Mouse (Mus musculus) layer of hippocampus, postnatal 25 days (tissue): ENCODE measurements around the gene Unc119. TPM values are rescaled to one million over a fixed set of nuclear protein-coding genes. Genes with fewer than 3 reads are reported as not detected.

Experiments
- DNase-seq, 2 experiments: peaks; one replicate each; pipeline ENCODE4 v3.0.0; 2022; ENCODE audit warnings: mixed read lengths in 2 of 2, low spot score in 1 of 2; ENCODE audit errors: extremely low spot score in 1 of 2
- total RNA-seq, 2 experiments: library from RNA; stranded (reverse); gene quantifications; 2 replicates each; pipeline ENCODE4 v1.2.3; 2021

The Unc119 gene
- total RNA-seq, 2 experiments from 2014 or later = 29.6 to 32.5 TPM

DNA sequence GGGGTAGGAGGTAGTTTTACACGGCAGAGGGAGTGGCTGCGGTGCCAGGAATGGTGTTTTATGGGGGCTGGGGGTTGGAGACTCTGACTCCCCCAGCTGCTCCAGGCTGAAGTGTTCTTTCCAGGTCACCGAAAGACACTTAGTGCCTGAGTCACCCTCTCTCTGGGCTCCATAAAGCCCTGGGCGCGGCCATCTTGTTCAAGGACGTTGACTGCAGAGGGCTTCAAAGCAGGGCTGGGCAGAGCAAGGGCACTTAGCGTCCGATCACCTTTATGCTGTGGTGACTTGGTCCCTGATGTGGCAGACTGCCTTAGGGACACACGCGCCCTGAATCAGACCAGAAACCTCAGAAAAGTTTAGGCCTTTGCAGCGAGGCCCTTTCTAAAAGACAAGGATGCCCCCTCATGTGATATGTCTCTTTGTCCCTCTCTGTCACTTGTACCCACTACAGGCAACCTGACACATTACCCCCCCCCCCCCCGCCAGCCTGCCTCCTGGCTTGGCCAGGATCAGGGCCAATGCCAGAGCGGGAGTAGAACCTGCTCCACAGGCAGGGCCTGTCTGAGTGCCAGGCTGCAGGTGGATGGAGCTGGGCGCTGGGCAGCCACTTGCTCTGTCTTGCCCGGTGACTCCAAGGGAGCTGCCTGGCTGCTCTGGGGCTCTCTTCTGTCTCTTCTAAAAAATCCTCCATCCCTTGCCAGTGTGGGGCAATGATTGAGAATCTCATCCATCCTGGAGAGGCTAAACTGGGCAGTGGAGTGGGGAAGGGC lies 24.4 kb downstream of the Unc119 start:
- no peak for DNase-seq

DNA sequence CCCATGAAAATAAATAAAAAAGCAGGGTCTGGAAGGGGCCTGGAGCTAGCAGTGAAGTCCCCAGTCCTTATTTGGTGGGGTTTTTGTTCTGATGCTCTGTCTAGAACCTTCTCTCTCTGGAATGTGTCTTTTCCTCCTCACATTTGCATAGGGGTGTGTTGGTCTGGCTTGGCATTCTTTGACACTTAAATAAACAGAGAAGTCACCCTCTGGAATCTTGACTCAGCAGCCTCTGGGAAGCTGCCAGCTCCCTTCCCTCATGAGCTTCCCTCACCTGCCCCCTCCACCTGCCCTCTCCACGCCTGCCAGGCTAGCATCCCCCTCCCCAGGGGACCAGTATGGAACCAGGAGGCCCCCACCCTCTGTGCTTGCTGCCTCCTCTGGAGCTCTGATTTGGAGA lies 27.1 kb downstream of the Unc119 start:
- no peak for DNase-seq

DNA sequence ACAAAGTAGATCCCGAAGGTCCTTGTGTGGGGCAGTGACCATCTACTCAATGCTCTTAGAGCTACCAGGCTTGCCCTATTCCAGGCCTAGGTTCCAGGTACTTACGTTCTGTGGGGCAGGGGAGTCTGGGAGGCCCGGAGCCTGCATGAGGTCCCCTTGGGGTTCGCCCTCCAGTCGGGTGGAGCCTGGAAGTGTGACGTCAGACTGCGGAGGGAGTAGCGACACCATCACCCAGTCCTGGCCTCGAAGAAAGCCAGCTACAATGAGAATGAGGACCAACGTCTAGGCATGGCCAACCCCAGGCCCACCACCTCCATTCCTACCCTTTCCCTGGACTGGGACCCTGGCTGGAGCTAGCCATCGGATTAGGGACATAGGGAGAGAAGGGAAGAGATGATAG lies 28.4 kb downstream of the Unc119 start:
- DNase-seq = no peak

DNA sequence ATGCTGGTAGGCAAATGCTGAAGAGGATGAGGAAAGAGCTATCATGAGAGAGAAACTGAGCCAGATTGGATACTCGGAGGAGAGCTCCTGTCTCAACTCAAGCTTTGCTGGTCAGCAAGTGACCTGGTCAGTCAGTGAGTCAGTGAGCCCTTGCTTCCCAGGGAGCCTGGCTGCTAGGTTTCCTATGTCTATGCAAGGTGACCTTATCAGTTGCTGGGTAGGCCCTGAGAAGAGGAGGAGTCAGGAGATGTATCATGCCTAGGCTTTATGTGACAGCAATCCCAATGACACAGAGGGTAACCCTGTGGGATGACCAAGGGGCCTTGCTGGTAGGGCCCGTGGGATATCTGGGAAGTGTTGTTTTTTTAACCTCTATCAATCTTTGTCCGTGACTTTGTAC lies 28.9 kb downstream of the Unc119 start:
- DNase-seq = no peak

DNA sequence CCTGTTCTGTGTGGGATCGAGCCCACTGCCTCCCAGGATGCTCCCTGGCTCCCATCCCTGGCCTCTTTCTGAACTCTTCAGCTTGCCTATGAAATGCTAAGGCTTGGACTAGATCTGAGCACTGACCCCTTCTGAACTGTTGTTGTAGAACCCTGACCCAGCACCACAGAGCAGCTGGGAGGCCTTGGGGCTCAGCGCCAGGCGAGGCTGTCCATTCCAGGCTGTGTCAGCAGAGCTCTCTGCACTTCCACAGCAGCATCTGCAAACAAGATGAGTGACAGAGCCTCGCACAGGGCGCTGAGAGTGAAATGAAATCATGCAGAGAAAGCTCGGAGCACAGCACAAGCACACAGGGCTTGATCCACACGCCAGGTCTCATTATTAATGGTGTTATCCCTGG lies 29.3 kb downstream of the Unc119 start:
- DNase-seq = no peak

DNA sequence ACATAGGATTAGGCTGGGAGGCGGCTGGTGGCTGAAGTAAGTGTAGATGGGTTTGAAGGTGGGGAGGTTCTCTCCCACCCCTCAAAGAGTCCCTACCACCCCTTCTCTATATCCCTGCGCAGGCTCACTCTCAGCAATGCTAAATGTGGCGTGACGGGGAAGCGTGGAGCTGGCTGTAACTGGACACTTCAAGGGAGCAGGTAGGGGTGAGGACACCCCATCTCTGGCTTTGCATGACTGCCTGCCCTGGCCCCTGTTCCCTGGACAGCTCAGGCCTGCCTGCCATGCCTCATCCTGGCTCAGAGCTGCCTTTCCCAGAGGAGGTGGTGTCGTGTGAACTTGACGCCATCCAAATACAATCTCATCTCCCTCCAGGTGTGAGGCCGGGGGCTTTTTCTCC lies 30.9 kb downstream of the Unc119 start:
- DNase-seq = no peak

DNA sequence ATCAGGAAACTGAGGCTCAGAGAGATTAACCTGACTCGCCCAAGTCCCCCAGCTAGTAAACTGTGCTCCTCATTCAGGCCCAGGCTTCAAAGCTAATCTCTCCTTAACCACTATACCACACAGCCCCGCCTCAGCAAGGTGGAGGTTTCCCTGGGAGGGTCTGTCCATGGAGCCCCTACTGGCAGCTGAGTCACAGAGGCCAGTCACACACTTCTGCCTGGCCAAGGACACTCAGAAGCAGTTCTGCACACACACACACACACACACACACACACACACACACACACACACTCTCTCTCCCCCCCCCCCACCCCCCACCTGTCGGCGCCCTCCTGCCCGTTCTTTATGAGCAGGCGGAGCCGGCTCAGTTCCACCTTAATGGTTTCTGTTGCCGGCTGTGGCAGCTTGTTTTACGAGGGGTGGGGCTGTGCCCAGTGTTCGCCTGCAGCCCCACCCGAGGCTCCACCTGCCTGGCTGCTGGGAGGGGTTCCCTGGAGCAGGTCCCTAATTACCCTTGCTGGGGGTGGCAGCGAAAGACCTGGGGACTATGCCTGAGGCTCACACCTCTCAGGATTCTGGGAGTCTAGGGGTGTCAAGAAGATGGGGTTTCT lies 34.4 kb downstream of the Unc119 start:
- DNase-seq = no peak

DNA sequence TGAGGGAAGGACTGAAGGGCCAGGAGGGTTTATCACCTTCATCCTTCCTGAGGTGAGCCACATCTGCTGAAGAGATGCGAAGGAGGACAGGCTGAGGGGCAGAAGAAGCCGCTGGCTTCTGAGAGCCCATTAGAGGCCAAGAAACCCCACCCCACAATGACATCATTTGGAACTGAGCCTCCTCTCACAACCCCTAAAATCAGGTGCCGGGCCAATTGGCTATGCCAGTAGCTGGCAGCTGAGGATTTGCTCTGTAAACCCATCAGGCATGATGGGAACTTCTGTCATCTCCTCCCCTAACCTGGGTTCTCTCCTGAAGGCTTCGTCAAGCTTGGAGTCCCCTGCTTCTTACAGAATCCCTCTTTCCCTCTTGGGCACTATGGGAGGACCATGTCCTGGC lies 37.1 kb downstream of the Unc119 start:
- no peak for DNase-seq

DNA sequence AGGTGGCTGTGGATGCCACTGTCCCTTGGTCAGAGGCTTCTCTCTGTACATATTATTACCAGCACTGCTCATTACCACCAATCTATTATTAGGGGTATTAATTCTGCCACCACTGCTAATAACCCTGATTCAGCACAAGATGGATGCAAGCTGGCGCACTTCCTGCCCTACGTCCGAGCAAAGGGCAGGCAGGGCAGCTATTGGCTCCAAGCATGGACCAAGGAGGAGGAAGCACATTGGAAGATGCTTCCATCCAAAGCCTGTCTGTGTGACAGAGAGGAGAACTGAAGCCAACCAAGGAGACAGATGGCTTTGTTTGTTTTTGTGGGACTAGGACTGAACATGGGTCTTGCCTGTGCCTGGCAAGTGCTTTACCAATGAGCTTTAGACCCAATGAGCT lies 37.7 kb downstream of the Unc119 start:
- DNase-seq = no peak

DNA sequence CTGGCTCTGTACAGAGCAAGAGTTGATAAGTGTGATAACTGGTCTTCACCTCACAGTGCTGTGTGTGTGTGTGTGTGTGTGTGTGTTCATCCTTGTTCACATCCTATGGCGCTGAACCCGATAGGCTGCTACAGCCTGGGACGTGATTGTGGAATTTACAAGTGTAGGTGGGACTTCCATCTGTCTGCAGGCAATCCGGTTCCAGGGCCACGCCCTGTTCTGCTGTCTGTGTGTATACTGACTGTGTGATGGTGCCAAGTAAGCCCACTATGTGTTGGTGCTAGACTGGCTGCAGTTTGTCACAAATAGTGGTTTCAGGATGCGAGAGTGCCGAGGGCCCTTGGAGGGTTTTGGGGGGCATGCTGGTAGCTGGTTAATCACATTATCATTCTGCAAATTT lies 39.0 kb downstream of the Unc119 start:
- DNase-seq = no peak

DNA sequence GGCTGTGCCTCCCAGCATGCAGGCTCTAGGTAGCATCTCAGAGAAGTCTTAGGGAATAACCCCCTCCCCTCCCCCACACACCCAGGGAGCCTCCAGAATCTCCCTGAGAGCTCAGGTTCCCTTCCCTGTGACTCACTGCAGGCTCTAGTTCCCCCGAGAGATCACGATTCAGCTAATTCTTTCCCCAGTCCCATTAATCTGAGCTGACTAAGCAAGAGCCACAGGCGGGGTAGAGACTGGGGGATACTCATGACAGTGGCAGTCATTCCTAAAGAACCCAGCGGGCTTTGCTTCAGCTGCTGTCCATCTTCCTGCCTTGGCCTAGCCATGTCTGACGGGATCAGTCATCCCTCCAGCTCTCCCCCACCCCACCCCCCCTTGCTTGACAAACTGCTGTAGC lies 39.4 kb downstream of the Unc119 start:
- no peak for DNase-seq

DNA sequence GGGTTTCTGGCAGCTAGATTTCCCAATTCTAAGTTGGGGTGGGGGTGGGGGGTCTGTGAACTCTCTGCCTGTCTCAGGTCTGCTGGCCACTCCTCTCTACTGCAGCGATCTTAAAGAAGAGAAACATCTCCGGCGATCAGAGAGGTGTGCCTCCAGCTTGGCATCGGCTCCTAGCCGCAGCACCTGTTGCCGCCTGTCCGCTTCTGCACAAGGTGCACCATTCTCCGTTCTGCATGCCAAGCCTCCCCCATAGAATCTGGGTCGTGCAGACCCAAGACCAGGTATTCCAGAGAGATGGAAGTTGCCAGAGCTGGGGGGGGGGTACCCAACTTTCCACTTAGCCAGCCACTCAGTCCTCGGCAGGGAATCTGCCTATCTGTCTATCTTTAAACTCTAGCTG lies 42.5 kb downstream of the Unc119 start:
- DNase-seq = no peak

DNA sequence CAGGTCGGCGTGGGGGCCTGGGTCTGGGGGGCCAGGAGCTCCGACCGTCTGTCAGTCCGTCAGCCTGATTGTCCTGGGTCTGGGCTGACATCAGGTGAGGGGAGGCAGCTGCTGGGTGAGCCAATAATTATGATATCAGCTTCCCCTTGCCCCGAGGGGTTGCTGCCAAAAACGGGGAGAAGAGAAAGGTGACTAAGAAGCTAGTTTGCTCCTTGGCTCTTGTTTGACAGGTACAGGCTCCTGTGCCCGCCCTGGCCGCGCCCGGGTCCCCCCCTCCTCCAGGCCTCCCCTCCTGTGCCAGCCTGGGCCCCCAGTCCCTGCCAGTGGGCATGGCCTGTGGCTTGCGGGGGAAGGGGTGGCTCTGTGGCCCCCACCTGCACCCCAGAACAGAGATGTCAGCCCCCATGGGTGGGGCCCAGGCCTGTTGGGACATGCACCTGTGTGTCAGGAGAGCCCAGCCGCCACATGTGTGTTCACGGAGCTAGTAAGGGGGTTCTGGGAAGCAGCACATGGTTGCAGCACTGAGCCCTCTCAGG lies 43.3 kb downstream of the Unc119 start, which contains the start of gene Foxn1:
Gene Foxn1 (minus strand): TSS at position 51 of the 536 bp plus-strand sequence.
- no peak for DNase-seq

DNA sequence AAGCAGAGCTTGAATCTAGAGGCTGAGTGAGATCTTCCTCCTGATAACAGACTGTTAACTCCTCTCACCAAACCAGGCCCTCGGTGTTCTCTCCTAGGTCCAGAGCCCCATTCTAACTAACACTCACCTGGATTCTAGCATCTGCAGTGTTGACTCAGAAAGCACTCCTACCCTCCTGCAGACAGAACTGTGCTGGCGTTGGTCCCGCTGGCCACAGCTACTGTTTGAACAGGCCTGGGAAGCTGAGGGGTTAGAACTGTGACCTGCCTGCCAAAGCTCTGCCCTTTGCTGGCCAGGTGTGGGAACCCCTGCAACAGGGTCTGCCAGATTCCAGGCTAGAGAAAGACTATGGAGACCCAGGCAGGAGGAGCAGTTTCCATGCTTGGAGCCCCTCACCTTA lies 49.4 kb downstream of the Unc119 start:
- no peak for DNase-seq

DNA sequence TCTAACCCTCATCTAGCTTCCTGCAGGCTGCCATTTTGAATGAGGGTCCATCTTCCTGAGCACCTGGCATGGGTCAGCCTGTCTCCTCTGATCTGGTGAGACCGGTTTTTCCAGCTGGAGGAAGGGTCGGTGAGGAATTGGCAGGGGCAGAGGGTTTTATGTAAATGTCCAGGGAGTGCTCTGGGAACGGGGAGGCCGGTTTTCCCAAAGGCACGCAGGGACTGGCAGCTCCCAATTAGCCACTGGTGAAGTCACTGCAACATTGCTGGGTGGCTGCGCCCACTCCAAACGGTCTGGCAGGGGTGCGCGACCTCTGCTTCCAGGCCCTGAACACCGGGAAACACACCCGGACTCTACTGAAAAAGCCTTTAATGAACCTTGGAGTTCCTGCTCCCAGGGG lies 53.7 kb downstream of the Unc119 start:
- no peak for DNase-seq

DNA sequence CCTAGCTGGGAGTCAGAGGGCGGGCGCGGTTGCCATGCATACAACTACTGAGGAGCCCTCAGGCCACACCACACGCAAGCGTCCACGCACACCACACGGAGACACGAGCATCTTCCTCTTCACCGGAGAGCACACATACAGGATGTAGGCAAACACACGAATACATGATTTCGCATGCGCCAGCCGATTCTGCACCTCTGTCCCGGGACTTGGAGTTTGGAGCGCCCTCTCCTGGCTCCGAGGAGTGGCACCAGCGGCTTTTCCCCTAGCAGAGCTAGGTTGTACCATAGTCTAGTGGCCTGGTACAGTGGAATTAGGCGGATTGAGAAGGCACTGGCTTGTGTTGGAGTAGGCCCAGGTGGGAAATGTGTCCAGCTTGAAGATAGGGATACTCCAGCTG lies 54.1 kb downstream of the Unc119 start:
- DNase-seq = peak in 1 of 2 experiments; percentile 61

DNA sequence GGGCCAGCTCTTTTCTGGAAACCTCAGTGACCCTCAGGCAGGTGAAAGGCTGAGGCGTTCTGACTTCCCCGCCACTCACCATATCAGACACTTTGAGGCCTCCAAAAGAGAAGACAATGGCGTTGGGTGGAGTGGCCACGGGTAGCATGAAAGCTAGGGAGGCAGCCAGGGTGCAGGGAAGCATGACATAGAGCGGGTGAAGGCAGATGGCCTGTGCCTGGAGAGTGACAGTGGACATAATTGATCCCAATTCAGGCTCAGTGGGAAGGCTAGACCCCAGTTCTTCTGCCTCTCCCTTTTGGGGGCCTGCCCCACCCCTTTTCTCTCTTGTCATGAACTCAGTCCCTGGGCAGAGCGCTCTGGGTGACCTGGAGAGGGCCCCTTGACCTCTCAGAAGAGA lies 54.9 kb downstream of the Unc119 start:
- no peak for DNase-seq

Other genes with a start within 250 kb of the Unc119 start
- 10 to 100 TPM; 27.6 to 33.4 TPM for gene Fam222b, start 248.8 kb upstream of the Unc119 start, total RNA-seq
- gene Traf4, start 177.9 kb upstream of the Unc119 start, total RNA-seq = 10 to 100 TPM; 16.1 to 19.9 TPM
- gene Nek8, start 166.8 kb upstream of the Unc119 start, total RNA-seq = 1 to 10 TPM; 3.1 to 3.3 TPM
- 10 to 100 TPM; 23.8 to 29.7 TPM for gene Tlcd1, start 166.8 kb upstream of the Unc119 start, total RNA-seq
- gene Rpl23a, start 159.9 kb upstream of the Unc119 start, total RNA-seq = 100 to 1,000 TPM; 678 to 771 TPM
- 10 to 100 TPM; 26.1 to 37.3 TPM for gene Rab34, start 155.1 kb upstream of the Unc119 start, total RNA-seq
- 1 to 10 TPM; 5.0 to 5.4 TPM for gene Proca1, start 150.1 kb upstream of the Unc119 start, total RNA-seq
- 10 to 100 TPM; 61.1 to 69.4 TPM for gene Sdf2, start 97.7 kb upstream of the Unc119 start, total RNA-seq
- gene Supt6, start 97.5 kb upstream of the Unc119 start, total RNA-seq = 100 to 1,000 TPM; 110 to 123 TPM
- 100 to 1,000 TPM; 193 to 209 TPM for gene 2610507B11Rik, start 81.7 kb upstream of the Unc119 start, total RNA-seq
- 1 to 10 TPM; 4.0 to 5.6 TPM for gene BC030499, start 52.6 kb upstream of the Unc119 start, total RNA-seq
- gene Spag5, start 42.0 kb upstream of the Unc119 start, total RNA-seq = 1 to 10 TPM; 4.2 to 4.6 TPM
- 100 to 1,000 TPM; 852 to 862 TPM for gene Aldoc, start 20.5 kb upstream of the Unc119 start, total RNA-seq
- gene Pigs, start 15.1 kb upstream of the Unc119 start, total RNA-seq = 10 to 100 TPM; 62.2 to 65.8 TPM
- gene Foxn1, start 43.1 kb downstream of the Unc119 start, total RNA-seq = not detected
- not detected for gene Slc13a2, start 78.7 kb downstream of the Unc119 start, total RNA-seq
- 10 to 100 TPM; 10.6 to 11.2 TPM for gene Slc46a1, start 122.2 kb downstream of the Unc119 start, total RNA-seq
- gene Sarm1, start 154.3 kb downstream of the Unc119 start, total RNA-seq = 10 to 100 TPM; 39.5 to 40.8 TPM
- 10 to 100 TPM; 57.9 to 64.0 TPM for gene Vtn, start 155.6 kb downstream of the Unc119 start, total RNA-seq
- gene Sebox, start 160.0 kb downstream of the Unc119 start, total RNA-seq = 1 to 10 TPM; 5.0 to 5.5 TPM
- 10 to 100 TPM; 40.7 to 44.5 TPM for gene Tmem199, start 168.7 kb downstream of the Unc119 start, total RNA-seq
- gene Poldip2, start 168.7 kb downstream of the Unc119 start, total RNA-seq = 100 to 1,000 TPM; 122 TPM
- 10 to 100 TPM; 34.7 to 35.5 TPM for gene Tnfaip1, start 192.8 kb downstream of the Unc119 start, total RNA-seq
- gene Ift20, start 192.9 kb downstream of the Unc119 start, total RNA-seq = 10 to 100 TPM; 80.0 to 83.0 TPM
- gene Tmem97, start 207.3 kb downstream of the Unc119 start, total RNA-seq = 10 to 100 TPM; 14.4 to 15.5 TPM